Mouse (Mus musculus) bone marrow macrophage, adult 2 months (primary cell): ENCODE measurements around the gene Atf6b.

ENCODE experiments used
- CTCF ChIP-seq: IDR thresholded peaks from 2 replicates; pipeline ENCODE4 v1.5.1; 2012; ENCODE audit warnings: low read depth, mild to moderate bottlenecking, low read length, moderate library complexity
- POLR2A ChIP-seq: IDR thresholded peaks from 2 replicates; pipeline ENCODE4 v1.6.1; 2012; ENCODE audit warnings: mild to moderate bottlenecking, low read depth, low read length, borderline replicate concordance

GRCm38 (mm10) chr17:34699575-34700408, 52.8 kb downstream of the Atf6b start:
- TF ChIP-seq CTCF (no peak), POLR2A (no peak)
